Mouse (Mus musculus): ENCODE results near the gene Ptrh1.
A peak's percentile ranks its signal among the peaks of the same experiment; 100 is the strongest.

The Ptrh1 gene

DNA sequence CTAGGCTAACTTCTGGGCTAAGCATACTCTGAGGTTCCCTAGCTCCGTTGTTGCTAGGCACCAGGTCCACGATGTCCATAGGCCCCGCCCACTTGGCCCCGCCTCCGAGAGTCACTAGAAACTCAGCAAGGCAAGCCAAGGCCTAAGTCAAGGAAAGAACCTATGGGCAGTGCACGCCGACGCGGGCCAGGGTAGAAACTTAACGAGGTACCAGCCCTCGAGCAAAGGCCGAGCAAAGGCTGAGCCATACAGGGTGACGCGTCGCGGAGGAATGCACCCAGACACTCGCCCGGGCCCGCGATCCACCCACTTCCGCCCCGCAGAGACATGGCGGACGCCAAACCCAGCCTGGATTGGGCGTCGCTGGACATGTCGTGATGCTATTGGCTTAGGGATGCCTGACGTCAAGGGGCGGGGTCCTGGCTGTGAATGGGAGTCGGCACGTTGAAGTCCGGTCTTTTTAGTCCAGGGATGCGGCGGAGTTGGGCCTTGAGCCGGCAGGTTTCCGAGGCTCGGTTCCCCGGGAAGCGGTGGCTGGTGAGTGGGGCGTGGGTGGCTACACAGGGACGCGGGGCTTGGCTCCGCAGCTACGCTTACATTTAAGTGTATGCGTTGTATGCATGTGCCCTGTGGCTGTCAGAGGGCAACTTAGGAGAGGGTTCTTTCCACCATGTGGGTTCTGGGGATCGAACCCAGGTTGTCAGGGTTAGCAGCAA is at the start of gene Ptrh1, which contains the start of gene Ttc16:
TSS of gene Ptrh1 (plus strand) at position 428 of the 716 bp plus-strand sequence.
TSS of gene Ttc16 (minus strand) at position 275 of the 716 bp plus-strand sequence.
- peak; percentile 98 to 99 for DNase-seq (ENCODE audit: low spot score in 2 of 2)

DNA sequence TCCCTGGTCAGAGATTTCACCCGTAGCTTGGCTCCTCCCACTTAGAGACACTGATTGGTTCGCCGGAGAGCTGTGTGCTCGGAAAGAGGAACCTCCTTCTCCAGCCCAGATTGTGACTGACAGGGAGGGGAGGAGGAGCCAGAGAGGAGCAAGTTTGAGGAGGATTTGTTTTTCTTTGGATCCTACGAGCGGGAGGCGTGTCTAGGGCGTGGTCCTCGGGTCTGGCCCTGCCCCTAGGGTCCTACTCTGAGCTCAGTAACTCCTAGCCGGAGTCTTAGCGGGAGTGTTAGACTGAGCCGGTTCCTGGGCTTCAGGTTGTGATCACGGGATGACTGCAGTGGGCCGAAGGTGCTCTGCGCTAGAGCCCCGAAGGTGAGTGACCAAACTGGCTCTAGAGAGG is 48.2 kb upstream of the Ptrh1 start:
- DNase-seq (ENCODE audit: low spot score in 2 of 2) = peak; percentile 93 to 95

DNA sequence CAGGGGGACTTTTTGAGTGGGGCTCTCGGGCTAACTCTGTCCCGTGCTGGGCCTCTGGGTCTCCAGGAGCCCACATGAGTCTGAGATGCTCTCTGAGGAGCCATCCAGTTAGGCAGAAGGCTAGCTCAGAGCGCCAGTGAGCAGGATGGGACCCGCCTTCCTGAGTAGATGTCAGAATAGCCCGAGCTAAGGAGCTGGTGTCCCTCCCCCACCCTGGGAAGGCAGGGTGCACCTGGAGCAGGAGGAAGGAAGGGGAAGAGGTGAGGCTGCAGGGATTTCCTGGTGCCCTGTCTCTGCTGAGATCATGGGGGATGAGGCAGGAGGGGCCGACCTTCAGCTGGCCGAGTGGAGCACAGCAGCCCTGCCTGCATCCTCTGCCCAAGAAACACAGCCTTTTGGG is 47.1 kb upstream of the Ptrh1 start:
- peak in 1 of 2 experiments; percentile 40 for DNase-seq (ENCODE audit: low spot score in 2 of 2)

DNA sequence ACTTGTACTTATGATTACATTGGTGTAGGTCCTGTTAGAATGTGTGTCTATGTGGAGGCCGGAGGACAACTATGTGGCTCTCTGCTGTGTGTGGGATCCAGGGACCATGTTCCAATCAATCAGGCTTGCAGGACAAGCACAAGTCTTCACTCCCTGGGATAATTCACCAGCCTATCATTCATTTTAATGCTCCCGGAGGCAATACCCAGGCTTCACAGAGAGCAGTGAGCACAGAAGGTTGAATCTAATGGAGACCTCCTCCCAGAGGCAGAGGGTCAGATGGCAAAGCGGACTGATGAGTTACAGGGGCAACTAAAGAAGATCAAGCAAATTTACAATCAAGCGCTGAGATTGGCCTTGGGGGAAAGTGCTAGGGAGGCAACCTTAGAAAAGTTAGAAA is 46.0 kb upstream of the Ptrh1 start:
- no peak for DNase-seq (ENCODE audit: low spot score in 2 of 2)

DNA sequence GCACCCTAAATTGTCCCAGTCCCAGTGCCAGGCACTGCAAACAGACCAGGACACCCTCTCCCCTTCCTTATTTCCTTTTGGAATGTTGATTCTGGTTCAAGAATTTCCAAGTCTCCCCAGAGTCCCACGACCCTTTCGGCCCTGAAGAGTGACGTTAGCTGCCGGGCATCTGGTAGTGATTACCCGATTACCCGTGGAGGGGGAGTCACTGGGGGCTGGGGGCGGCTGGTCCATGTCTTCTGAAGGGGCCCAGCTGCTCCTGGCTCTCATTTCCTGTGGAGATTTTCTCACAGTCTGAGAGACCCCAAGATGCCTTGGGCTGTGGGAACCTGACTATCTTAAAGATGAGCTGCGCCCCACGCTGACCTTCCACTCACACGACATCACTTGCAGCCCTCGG is 44.7 kb upstream of the Ptrh1 start:
- DNase-seq (ENCODE audit: low spot score in 2 of 2) = no peak

DNA sequence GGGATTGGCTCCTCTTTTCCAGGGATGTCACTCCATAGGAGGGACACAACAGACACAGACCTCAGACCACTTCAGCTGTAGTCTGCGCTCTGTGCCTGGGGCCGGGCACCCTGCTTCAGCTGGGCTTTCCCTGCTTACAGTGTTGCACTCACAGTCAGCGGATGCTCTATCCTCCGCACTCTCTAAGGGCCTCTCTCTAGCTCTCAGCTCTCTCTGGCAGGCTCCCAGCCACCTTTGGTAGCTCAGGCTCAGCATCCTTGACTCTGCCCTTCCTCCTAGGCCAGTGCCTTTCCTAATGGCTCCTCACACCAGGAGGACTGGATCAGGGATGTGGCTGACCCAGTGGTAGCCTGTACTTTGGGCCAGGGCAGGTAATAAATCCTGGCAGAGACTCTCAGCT is 43.7 kb upstream of the Ptrh1 start:
- no peak for DNase-seq (ENCODE audit: low spot score in 2 of 2)

DNA sequence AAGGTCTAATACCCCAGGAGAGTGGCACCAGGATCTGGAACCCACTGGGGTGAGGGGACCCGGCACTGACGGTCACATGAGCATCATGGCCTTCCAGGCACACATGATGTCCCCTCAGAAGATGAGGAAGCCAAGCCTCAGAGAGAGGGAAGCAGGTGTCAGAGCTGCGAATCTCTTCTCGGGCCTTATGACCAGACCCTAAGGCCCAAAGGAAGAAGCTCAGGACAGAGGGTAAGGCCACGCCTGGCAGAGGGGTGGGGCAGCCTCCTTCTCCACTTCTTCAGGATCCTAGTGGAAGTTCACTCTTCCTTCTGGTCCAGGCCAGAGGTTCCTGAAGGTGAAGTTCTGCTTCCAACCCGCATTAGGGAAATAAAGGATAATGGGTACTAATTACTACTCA is 42.9 kb upstream of the Ptrh1 start:
- no peak for DNase-seq (ENCODE audit: low spot score in 2 of 2)

DNA sequence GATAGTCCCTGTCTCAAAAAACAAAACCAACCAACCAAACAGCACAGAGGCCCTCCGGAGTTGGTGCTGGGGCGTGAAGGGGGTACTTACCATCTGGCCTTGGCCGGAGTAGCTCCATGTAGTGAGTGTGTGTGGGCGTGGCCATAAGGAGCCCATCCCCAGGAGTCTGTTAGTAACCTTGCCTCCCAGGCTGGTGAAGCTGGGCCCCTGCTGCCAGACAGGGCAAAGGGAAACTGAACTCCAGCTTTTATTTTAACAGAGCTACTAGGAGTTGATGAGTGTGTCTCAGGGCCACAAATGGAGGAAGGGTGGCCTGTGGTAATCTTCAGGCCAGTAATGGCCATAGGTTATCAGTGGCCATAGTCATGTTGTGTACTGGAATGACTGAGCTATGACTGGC is 41.1 kb upstream of the Ptrh1 start:
- no peak for DNase-seq (ENCODE audit: low spot score in 2 of 2)

DNA sequence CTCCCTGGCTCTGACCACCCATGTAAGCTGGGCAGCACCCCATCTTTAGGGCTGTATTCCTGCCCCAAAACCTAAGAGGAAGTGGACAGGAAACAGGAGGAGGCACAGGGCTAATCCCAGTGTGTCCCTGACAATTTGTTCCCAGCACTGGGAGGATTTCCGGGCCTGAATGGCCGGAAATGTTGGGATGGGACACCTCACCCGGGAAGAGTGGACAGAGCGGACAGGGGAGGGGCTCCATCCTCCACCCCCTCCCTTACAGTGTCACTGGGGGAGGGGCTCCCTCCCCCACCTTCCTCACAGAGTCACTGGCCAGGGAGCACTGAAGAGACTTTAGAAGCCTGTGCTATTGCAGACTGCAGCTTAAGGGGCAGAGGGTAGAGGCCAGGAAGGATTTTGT is 40.7 kb upstream of the Ptrh1 start:
- no peak for DNase-seq (ENCODE audit: low spot score in 2 of 2)

DNA sequence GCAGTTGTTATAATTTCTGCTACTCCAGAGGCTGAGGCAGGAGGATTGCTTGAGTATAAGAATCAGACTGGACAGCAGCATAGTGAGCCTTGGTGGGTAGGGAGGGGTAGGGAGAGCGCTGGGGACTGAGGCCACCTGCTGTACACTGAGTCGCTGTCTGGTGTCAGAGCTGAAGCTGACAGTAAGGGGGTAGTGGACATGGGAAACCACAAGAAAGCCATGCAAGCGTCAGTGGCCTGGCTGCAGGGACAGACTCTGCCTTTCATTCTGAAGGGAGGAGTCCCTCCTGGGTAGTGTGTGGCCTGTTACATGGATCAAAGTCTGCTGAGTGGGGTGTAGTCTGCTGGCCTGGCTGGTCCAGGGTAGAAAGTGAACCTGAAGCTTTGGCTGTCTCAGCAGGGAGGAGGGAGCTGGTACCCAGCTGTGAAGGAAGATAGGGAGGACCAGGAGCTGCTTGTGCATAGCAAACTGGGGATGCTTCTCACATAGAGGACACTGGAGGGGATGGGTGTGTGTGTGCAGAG is 39.2 kb upstream of the Ptrh1 start:
- no peak for DNase-seq (ENCODE audit: low spot score in 2 of 2)

DNA sequence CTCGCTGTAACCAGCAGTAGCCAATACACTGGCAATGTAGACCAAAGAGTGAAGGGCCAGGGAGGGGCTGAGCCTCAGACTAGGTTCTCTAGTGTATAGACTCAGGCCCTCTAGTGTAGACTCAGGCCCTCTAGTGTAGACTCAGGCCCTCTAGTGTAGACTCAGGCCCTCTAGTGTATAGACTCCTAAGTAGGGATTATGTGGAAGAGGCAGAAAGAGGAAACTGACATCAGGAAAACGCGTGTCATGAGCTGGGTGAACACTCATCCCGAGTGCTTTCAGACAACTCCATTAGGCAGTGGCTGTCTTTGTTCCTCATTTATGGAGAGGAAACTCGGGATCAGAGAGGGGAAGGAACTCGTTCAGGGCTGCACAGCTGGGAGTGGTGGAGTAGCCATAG is 38.6 kb upstream of the Ptrh1 start:
- no peak for DNase-seq (ENCODE audit: low spot score in 2 of 2)

DNA sequence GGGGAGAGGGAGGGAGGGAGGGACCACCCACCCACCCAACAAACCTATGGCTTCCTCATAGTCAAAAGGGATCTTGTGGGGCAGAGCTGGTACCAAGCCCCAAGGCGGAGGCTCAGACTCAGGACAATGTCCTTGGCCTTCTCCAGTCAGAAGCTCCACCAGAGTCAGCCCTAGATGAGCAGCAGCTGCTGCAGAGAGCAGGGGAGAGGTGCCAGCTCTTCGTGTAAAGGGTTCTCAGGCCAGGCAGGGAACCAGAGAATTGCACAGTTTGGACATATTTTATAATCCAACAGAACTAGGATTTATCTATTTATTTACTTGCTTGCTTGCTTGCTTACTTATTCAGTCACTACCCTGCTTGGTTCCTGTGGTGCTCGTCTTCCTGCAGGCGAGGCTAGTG is 36.3 kb upstream of the Ptrh1 start:
- DNase-seq (ENCODE audit: low spot score in 2 of 2) = no peak

DNA sequence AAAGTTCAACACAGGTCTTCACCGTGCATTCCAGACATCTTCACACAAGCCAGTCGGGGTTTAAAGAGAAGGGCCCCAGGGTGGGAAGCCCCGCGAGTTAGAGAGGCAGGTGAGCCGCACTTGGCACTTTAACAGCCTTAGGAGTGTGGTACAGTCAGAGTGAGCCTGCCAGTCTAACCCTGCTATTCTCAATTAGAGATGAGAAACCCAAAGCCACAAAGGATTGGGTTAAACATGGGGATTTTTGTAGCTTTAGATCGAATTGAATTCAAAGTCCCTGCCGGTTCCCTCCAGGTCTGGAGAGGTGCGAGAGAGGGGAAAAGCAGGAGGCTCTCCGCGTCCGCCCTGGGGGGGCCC is 34.7 kb upstream of the Ptrh1 start, which contains the start of gene 6330409D20Rik:
TSS of gene 6330409D20Rik (minus strand) at position 101 of the 357 bp plus-strand sequence.
- DNase-seq (ENCODE audit: low spot score in 2 of 2) = no peak

DNA sequence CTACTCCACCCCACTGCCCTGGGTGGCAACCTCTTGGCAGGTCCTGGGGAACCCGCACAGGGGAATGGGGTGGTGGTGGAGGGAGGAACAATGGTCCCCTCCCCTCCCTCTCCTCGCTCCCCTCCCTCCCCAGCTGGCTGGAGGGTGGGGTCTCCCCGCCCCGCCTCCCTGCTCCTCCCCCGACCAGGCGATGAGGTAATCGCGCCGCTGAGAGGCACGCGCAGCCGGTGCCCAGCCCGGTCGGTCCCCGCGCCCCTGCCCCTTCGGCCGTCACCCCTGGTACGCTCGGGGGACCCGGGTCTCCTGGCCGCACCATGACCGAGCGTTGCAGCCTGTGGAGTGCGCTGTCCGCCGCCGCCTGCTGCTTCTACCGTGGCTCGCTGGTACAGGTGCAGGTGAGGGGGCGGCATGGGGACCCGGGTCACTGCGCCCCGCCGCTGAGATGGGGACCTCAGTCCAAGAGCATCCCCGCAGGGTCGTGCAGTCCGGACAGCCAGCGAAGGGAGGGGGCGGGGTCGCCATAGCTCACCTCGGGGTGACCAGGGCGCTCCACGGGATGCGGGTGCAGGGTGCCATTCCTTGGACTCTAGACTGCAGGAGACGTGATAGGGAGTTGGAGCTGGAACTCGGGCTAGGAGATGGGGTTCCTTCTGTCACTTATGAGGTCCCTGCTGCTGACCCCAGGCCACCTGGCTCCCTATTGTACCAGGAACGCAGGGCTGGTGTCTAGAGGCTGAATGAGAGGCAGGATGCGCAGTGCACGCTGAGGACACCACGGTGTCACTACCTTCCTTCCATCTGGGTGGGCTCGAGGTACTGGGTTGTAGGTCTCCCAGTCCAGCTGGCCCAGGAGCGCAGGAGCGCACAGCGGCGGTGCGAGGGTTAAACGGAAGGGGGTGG is 34.1 kb upstream of the Ptrh1 start:
- DNase-seq (ENCODE audit: low spot score in 2 of 2) = peak in 1 of 2 experiments; percentile 34

DNA sequence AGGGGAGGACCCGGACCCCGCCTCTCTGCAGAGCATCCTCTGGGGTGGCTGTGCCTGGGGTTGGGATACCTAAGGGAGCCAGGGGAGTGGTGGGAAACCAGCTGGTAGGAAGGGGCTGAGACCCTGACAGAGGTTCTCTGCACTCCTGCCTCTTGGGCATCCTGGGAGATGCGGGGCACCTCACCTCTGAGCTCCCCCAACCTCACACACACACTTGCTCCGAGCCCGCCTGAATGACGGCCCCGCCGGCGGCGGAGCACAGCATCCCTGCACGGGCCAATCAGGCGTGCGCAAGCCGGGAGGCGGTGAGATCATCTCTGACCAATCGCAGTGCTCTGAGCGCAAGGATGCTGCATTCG is 33.4 kb upstream of the Ptrh1 start:
- DNase-seq (ENCODE audit: low spot score in 2 of 2) = no peak

DNA sequence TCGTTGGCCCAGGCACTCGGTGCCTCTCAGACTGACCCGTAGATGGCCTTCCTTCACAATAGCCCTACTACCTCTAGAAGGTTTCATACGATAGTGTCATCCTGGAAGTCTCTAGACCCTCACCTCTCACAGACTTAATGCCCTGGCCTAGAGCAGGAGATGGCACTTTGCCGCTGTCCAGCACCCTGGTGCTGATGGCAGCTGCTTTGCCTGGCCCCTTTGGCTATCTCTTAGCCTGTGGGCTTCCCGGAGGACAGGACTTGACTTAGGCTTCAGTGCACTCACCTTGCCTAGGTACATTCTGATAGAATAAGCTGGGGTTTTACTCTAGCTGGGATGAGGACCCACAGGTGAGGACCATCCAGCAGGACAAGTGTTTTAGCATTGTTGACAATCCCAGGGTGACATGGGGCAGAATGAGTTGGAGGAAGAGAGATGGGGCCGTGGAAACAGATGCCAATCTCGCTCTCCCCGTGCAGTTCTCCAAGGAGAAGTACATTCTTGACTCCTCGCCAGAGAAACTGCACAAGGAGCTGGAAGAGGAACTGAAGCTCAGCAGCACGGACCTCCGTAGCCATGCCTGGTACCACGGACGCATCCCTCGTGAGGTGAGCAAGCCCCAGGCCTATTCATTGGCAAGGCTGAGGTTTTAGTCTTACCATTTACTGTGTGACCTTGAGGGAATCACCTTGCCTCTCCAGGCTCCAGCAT is 31.2 kb upstream of the Ptrh1 start:
- no peak for DNase-seq (ENCODE audit: low spot score in 2 of 2)

DNA sequence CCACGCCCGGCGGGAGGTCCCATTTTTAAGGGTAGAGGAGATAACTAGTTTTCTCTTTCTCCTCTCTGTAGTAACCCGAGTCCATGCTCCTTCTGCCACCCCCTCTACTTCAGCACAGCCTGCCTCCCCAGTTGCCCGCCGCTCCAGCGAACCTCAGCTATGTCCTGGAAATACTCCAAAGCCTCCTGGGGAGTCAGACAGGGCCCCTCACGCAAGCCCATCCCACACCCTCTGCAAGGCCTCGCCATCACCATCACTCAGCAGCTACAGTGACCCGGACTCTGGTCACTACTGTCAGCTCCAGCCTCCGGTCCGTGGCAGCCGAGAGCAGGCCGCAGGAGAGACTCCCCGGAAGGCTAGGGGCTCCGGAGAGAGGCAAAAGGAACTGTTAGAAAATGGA is 26.5 kb upstream of the Ptrh1 start:
- DNase-seq (ENCODE audit: low spot score in 2 of 2) = no peak

DNA sequence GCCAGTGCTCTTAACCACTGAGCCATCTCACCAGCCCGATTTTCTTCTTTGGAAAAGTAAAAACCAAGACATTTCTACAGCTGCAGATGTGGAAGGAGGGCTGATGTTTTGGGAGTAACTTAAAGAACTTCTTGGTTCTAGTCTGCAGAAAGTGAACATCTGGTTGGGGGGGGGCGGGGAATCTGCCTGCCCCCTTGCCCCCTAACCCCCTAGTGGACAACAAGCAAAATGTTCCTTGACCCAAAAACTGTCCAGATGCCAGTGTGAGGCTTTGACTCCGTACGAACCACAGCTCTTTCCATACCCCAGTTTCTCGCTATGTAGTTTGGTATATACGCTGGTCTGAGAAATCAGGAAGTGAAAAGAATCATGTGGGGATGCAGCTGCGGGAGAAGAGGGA is 25.4 kb upstream of the Ptrh1 start:
- DNase-seq (ENCODE audit: low spot score in 2 of 2) = no peak

DNA sequence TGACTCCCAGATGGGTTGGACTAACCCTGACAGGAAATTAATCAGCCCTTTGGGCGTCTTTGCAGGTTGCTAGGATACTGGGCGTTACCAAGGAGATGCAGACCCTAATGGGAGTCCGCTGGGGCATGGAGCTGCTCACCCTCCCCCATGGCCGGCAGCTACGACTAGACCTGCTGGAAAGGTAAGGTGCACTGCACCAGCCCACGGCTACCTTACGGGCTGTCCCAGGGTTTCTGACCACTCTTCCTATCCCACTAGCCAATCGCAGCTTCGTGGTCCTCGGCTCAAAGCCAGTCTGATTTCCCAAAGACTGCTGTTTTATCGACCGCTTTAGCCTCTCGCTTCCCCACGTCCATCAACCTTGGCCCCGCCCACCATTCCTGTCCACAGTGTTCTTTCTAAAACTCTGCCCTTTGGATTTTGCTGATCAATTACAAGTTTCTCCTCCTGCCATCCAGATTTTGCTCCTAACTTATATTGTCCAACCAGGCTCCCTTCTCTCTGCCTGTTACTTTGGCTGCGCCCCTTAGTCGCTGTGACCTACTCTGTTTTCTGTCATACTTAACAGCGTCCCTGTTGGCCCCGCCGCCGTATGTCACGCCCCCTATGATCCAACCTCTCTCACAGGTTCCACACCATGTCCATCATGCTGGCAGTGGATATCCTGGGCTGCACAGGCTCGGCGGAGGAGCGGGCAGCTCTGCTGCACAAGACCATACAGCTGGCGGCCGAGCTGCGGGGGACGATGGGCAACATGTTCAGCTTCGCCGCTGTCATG is 24.5 kb upstream of the Ptrh1 start:
- peak; percentile 69 to 72 for DNase-seq (ENCODE audit: low spot score in 2 of 2)

DNA sequence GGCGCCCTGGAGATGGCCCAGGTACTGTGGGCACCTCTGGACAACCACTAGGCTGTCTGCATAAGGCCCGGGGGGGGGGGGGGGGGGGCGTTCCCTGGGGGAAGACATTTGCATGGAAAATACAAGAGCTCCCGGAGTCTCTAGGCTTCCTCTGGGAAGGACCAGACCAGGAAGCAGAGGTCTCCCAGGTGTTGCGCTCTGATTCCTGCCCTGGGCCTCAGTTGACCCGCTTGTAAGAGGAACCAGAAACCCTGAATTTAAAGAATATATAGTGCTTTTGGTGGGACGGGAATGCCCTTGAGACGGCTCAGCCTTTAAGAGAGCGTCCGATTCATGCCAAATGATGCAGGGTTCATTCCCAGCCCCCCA is 23.9 kb upstream of the Ptrh1 start:
- no peak for DNase-seq (ENCODE audit: low spot score in 2 of 2)

DNA sequence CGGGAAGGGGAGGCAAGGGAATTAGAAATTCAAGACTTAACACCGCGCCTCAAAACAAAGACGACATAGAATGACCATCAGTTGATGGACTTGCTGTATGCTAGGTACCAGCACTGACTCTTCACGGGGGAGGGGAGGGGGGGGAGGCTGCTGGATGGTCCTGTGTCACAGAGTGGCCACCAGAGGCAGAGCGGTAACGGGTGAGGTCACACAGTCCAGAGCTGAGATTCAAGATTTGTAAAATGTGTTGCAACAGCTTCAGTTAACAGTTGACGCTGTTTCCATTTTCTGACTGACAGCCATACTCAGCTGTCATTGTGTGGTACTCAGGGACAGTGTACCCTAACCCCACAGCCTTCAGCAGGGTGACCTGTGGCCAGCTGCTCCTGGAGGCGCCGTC is 23.4 kb upstream of the Ptrh1 start:
- DNase-seq (ENCODE audit: low spot score in 2 of 2) = no peak

DNA sequence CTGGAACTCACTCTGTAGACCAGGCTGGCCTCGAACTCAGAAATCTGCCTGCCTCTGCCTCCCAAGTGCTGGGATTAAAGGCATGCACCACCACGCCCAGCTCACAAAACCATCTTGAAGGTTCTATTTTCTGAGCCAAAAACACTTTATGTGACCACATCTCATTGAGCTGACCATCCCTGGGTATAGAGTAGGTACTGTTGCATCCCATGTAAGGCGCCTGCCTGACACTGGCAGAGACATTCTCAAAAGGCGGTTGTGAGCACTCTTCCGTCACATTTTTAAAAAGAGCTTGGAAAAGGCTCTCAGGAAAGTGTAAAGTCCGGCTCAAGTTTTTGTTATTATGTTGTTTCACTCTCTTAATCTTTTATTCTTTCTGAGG is 18.9 kb upstream of the Ptrh1 start:
- DNase-seq (ENCODE audit: low spot score in 2 of 2) = no peak
